Mouse (Mus musculus) limb, embryonic 14.5 days (tissue): Measurements from ENCODE around the gene Drd4. TPM values are rescaled to one million over a fixed set of nuclear protein-coding genes. Genes with fewer than 3 reads are reported as not detected.

Source experiments
- ATAC-seq: fragments of 200-750 bp; cut with Nextera tagmentation; 2 replicates; pipeline ENCODE4 v1.8.0; 2017; ENCODE audit warnings: low read depth, moderate number of reproducible peaks, moderate TSS enrichment; ENCODE audit not compliant: low FRiP score
- DNase-seq: peaks from one replicate; pipeline ENCODE4 v3.0.0-alpha.2; 2015; ENCODE audit warnings: low spot score
- H3K27ac ChIP-seq: fragments of 300-500 bp; sonication (generic); replicated peaks from 2 replicates; pipeline ENCODE4 v1.5.1; 2014; ENCODE audit warnings: low read depth, mild to moderate bottlenecking, low read length, moderate library complexity, mixed read lengths
- H3K27me3 ChIP-seq: fragments of 300-500 bp; sonication (generic); 2 replicates; pipeline ENCODE4 v1.6.1; 2014; ENCODE audit warnings: low read length, mixed read lengths; ENCODE audit not compliant: control insufficient read depth, insufficient read depth
- H3K36me3 ChIP-seq: fragments of 300-500 bp; sonication (generic); 2 replicates; pipeline ENCODE4 v1.6.1; 2014; ENCODE audit warnings: mild to moderate bottlenecking, low read length, moderate library complexity, mixed read lengths; ENCODE audit not compliant: control insufficient read depth, insufficient read depth
- H3K4me1 ChIP-seq: fragments of 300-500 bp; sonication (generic); 2 replicates; pipeline ENCODE4 v1.6.1; 2014; ENCODE audit warnings: antibody characterized with exemption, low read length, mixed read lengths; ENCODE audit not compliant: control insufficient read depth, insufficient read depth
- H3K4me2 ChIP-seq: fragments of 300-500 bp; sonication (generic); replicated peaks from 2 replicates; pipeline ENCODE4 v1.6.1; 2014; ENCODE audit warnings: low read depth, mild to moderate bottlenecking, low read length, moderate library complexity; ENCODE audit not compliant: severe bottlenecking
- H3K4me3 ChIP-seq: fragments of 300-500 bp; sonication (generic); replicated peaks from 2 replicates; pipeline ENCODE4 v1.5.1; 2014; ENCODE audit warnings: low read length
- H3K9ac ChIP-seq: fragments of 300-500 bp; sonication (generic); 2 replicates; pipeline ENCODE4 v1.6.1; 2014; ENCODE audit warnings: mild to moderate bottlenecking, low read depth, low read length, moderate library complexity; ENCODE audit not compliant: severe bottlenecking
- H3K9me3 ChIP-seq: fragments of 300-500 bp; sonication (generic); 2 replicates; pipeline ENCODE4 v1.6.1; 2016; ENCODE audit warnings: low read length; ENCODE audit not compliant: control insufficient read depth
- POLR2A ChIP-seq: fragments of 200-500 bp; IDR thresholded peaks from 2 replicates; pipeline ENCODE4 v1.8.0; 2012; ENCODE audit warnings: inconsistent platforms, mild to moderate bottlenecking, moderate library complexity, borderline replicate concordance; ENCODE audit not compliant: insufficient read depth, insufficient read length; ENCODE audit errors: extremely low read depth
- WGBS: fragments of 180-500 bp; shearing (Covaris S2); extraction: QIAGEN DNeasy Blood & Tissue Kit; methylation state at CpG from one replicate; pipeline ENCODE4 v1.1.7; 2014; 5-methylcytosine and 5-hydroxymethylcytosine counted together
- polyA plus RNA-seq, 2 experiments: library from polyadenylated mRNA; depleted of rRNA in 1 of 2; stranded (reverse) in 1 of 2; unstranded in 1 of 2; fragments of >200 nt; fragmentation: Nextera tagmentation in 1 of 2; extraction: Ambion mirVana in 1 of 2; gene quantifications; 2 replicates each; pipeline versions ENCODE4 v1.2.1 to v1.2.3; 2012 to 2014

Gene Drd4
- polyA plus RNA-seq, 2 experiments = 1.5 to 3.1 TPM

GRCm38 (mm10) chr7:141268466-141269272, 23.1 kb upstream of the Drd4 start:
- Histone ChIP-seq H3K36me3 (peaks cover 8% of the 10 kb centered on the region), H3K4me2 (no peak overlapping the region), H3K4me1 (peaks cover 8% of the 10 kb centered on the region; the same call in 1 of the 2 replicates), H3K9ac (no peak overlapping the region), H3K27ac (no peak overlapping the region), H3K9me3 (no peaks in the 10 kb centered on the region), H3K27me3 (no peaks in the 10 kb centered on the region), H3K4me3 (no peak overlapping the region)
- ATAC-seq (no peak), DNase-seq (no peak)
- TF ChIP-seq POLR2A = no peak
- WGBS = 80% methylated on average over 24 of the region's 24 CpGs

GRCm38 (mm10) chr7:141269273-141269545, 22.6 kb upstream of the Drd4 start:
- ATAC-seq = no peak
- H3K4me2 ChIP-seq = no peak overlapping the region
- no peak overlapping the region for H3K4me3 ChIP-seq
- no peak overlapping the region for H3K27ac ChIP-seq
- H3K9ac ChIP-seq = no peak overlapping the region
- no peak for TF ChIP-seq POLR2A
- no peak for DNase-seq
- 79% methylated on average over 14 of the region's 14 CpGs for WGBS
- peaks cover 3% of the 10 kb centered on the region; the same call in 1 of the 2 replicates for H3K36me3 ChIP-seq
- H3K9me3 ChIP-seq = no peaks in the 10 kb centered on the region
- no peaks in the 10 kb centered on the region for H3K27me3 ChIP-seq
- H3K4me1 ChIP-seq = peaks cover 8% of the 10 kb centered on the region; the same call in 1 of the 2 replicates

- no peak overlapping the region for H3K4me3 ChIP-seq
- no peak for ATAC-seq
These were observed 21.2 kb upstream of the Drd4 start for GRCm38 (mm10) chr7:141270631-141271030.

GRCm38 (mm10) chr7:141275356-141275755, 16.4 kb upstream of the Drd4 start:
- 64% methylated on average over 9 of the region's 9 CpGs for WGBS
- Histone ChIP-seq H3K9me3 (no peaks in the 10 kb centered on the region), H3K4me1 (0 out of 2 replicates have a peak, but pooled peaks cover 2% of the 10 kb centered on the region), H3K27me3 (no peaks in the 10 kb centered on the region), H3K27ac (no peak overlapping the region), H3K36me3 (no peaks in the 10 kb centered on the region), H3K9ac (no peak overlapping the region), H3K4me3 (no peak overlapping the region), H3K4me2 (no peak overlapping the region)
- TF ChIP-seq POLR2A = no peak
- DNase-seq = no peak
- ATAC-seq = no peak

More at GRCm38 (mm10) chr7:141270631-141271030, 21.2 kb upstream of the Drd4 start:
- no peaks in the 10 kb centered on the region for H3K36me3 ChIP-seq
- H3K9me3 ChIP-seq = no peaks in the 10 kb centered on the region
- WGBS = 87% methylated on average over 3 of the region's 3 CpGs
- H3K27ac ChIP-seq = no peak overlapping the region
- no peak for TF ChIP-seq POLR2A
- H3K4me2 ChIP-seq = no peak overlapping the region
- no peak for DNase-seq
- no peak overlapping the region for H3K9ac ChIP-seq
- H3K4me1 ChIP-seq = peaks cover 8% of the 10 kb centered on the region; the same call in 1 of the 2 replicates
- no peaks in the 10 kb centered on the region for H3K27me3 ChIP-seq

GRCm38 (mm10) chr7:141276546-141276945, 15.3 kb upstream of the Drd4 start, which contains the start of gene Cdhr5:
Cdhr5 (minus strand) TSS chr7:141276786.
- WGBS = 33% methylated on average over 11 of the region's 11 CpGs
- Histone ChIP-seq H3K4me2 (no peak within 1 kb of the TSS), H3K36me3 (no peaks in the 10 kb centered on the region), H3K9me3 (no peaks in the 10 kb centered on the region), H3K4me1 (0 out of 2 replicates have a peak, but pooled peaks cover 2% of the 10 kb centered on the region), H3K27me3 (no peaks in the 10 kb centered on the region), H3K27ac (no peak within 1 kb of the TSS), H3K4me3 (no peak within 1 kb of the TSS), H3K9ac (no peak within 1 kb of the TSS)
- DNase-seq = no peak
- TF ChIP-seq POLR2A = no peak
- ATAC-seq = no peak
